Mouse (Mus musculus): ENCODE data around the gene Tpgs1. TPM values are rescaled to one million over a fixed set of nuclear protein-coding genes. Genes with fewer than 3 reads are reported as not detected.
"Not testable (repeated sequence)": the region's sequence is repeated elsewhere in the genome, so short reads cannot be mapped to it uniquely, and the experiment has no call there.

Gene Tpgs1
- polyA plus RNA-seq, 1 experiment from 2014 or later, result 84.1 TPM

DNA sequence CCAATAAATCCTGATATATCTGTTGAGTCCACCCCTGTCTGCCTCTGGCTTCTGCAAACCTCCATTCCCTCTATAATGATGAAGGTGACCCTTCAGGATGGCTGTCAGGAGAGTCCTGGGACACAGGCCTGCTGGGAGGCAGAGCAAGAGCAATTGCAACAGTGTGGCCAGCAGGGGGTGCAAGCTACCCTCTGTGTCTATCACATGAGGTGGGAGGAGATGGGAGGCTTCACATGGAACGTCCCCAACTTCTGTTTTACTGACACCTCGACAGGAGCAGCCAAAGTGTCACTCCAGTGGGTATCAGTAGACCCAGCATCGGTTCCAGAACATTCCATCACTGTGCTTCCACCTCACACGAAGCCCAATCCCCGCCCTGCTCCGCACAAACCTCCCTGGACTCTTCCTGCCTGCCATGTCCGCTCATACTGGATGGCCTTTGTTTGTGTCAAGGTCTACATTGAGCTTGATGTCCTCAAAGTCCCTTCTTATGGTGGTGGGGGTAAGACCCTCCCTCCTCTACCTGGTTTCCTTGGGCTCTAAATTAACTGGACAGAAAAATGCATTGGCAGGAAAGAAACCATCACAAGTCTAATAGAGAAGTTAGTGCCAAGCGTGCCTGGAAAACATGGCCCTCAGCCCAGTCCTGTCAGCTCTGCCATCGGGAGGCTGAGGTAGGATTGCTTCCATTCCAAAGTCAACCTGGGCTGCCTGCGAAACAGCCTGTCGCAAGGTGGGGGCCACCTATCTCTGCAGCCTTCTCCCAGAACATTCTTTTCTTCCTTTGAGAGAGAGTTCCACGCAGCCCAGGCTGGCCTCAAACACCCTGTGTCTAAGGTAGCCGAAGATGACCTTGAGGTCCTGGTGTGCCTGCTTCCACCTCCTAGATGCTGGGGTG lies 26.3 kb downstream of the Tpgs1 start:
- Histone ChIP-seq H3K9me3 (no peaks in the 10 kb centered on the region), H3K4me1 (replicated peaks) (no peaks in the 10 kb centered on the region; the same call in 1 of the 2 replicates), H3K4me3 (replicated peaks) (no peak overlapping the region), H3K27ac (no peak overlapping the region), H3K36me3 (no peaks in the 10 kb centered on the region), H3K27me3 (no peaks in the 10 kb centered on the region), H3K9ac (replicated peaks) (0 out of 2 replicates have a peak overlapping the region, but pooled peaks have one; percentile 5), H3K4me2 (replicated peaks) (no peak overlapping the region)
- WGBS, result 70% methylated on average over 13 of the region's 13 CpGs
- 0 out of 2 replicates have a peak, but pooled peaks have one; percentile 24 for ATAC-seq

DNA sequence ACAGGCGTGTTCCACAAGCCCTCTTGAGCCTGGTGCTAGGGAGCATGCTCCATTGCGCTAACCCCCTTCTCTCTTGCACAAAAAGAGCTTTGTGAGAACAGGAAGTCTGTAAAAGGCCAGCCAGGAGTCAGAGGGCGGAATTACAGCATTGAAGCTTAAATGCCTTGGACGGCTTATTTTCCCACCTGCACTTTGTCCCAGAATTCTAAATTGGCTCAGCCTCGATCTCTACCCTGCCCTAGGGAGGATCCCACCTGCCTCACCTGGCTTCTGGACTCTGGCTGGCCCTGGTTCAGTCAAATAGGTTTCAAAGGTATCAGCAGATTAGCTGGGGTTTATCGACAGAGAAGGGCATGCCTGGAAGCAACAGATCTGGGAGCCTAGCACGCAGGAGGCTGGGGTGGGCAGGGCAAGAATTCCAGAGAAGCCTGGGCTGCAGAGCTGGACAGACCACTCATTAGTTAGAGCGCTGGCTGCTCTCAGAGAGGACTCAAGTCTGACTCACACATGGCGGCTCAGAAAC lies 27.0 kb downstream of the Tpgs1 start:
- H3K9me3 ChIP-seq, result no peaks in the 10 kb centered on the region
- H3K27me3 ChIP-seq, result no peaks in the 10 kb centered on the region
- H3K4me3 ChIP-seq (replicated peaks), result no peak overlapping the region
- H3K36me3 ChIP-seq, result no peaks in the 10 kb centered on the region
- 0 out of 2 replicates have a peak overlapping the region, but pooled peaks have one; percentile 5 for H3K9ac ChIP-seq (replicated peaks)
- H3K4me1 ChIP-seq (replicated peaks), result no peaks in the 10 kb centered on the region; the same call in 1 of the 2 replicates
- no peak overlapping the region for H3K4me2 ChIP-seq (replicated peaks)
- H3K27ac ChIP-seq, result no peak overlapping the region
- 82% methylated on average over 9 of the region's 9 CpGs for WGBS
- ATAC-seq, result no peak

DNA sequence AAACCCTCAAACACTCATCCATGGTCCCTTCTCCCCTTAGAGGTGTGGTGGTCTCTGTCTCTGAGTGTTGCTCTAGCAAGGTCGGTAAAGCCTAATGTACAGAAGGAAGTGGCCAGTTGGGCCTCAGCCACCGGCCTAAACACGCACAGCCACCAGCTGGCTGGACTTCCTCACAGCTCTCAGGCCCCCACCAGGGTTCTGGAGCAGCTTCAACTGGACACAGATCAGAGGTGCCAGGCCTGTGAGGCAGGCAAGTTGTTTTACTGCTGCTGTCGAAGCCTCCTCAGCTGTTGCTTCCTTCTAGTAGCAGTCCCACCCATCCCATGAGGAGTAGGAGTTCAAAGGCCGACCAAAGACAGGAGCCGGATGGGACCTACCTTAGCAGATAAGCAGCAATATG lies 28.7 kb downstream of the Tpgs1 start:
- H3K36me3 ChIP-seq, result no peaks in the 10 kb centered on the region
- no peak overlapping the region for H3K9ac ChIP-seq (replicated peaks)
- ATAC-seq, result no peak
- H3K4me2 ChIP-seq (replicated peaks), result no peak overlapping the region
- 80% methylated on average over 6 of the region's 6 CpGs for WGBS
- H3K4me1 ChIP-seq (replicated peaks), result no peaks in the 10 kb centered on the region; the same call in 1 of the 2 replicates
- H3K27me3 ChIP-seq, result no peaks in the 10 kb centered on the region
- no peak overlapping the region for H3K4me3 ChIP-seq (replicated peaks)
- no peak overlapping the region for H3K27ac ChIP-seq
- H3K9me3 ChIP-seq, result no peaks in the 10 kb centered on the region

DNA sequence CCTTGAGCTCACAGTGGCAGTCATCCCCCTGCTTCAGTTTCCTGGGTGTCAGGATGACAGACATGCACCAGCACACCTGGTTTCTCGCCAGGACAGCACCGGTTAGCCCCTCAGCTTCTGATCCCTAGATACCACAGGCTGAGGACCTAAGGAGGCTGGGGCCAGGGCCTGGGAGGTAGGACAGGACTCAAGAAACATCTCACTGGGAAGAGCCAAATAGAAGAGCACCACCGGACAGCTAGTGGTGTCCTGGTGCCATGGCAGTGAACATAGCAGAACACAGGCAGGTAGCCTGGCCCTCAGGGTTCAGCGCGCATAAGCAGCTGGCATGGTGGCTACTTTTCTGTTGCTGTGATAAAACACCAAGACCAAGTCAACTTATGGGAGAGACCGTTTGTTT lies 29.3 kb downstream of the Tpgs1 start:
- H3K9me3 ChIP-seq, result no peaks in the 10 kb centered on the region
- H3K4me2 ChIP-seq (replicated peaks), result no peak overlapping the region
- 93% methylated on average over 6 of the region's 6 CpGs for WGBS
- H3K9ac ChIP-seq (replicated peaks), result no peak overlapping the region
- H3K4me1 ChIP-seq (replicated peaks), result no peaks in the 10 kb centered on the region; the same call in 1 of the 2 replicates
- no peaks in the 10 kb centered on the region for H3K36me3 ChIP-seq
- H3K4me3 ChIP-seq (replicated peaks), result no peak overlapping the region
- no peak for ATAC-seq
- H3K27me3 ChIP-seq, result no peaks in the 10 kb centered on the region
- H3K27ac ChIP-seq, result no peak overlapping the region

DNA sequence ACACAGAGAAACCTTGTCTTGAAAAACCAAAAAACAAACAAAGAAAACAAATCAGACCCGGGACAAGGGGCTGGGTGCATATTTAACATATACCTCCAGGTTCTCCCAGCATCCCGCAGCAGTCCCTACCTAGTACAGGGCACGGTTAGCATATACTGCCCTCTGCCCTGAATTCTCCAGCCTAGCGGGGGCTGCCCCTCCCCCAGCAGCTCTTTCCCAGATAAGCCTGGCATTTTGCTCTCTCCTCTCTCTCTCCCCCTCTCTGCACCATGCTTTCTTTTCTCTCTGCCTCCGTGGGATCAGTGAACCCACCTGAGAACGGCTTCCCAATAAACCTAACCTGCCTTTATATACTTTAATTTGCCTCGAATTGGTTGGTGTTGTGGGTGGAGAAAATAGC lies 31.5 kb downstream of the Tpgs1 start:
- H3K4me2 ChIP-seq (replicated peaks), result no peak overlapping the region
- no peak for ATAC-seq
- no peak overlapping the region for H3K9ac ChIP-seq (replicated peaks)
- H3K27ac ChIP-seq, result 0 out of 2 replicates have a peak overlapping the region, but pooled peaks have one; percentile 2
- peaks cover 9% of the 10 kb centered on the region for H3K4me1 ChIP-seq (replicated peaks)
- H3K36me3 ChIP-seq, result no peaks in the 10 kb centered on the region
- H3K4me3 ChIP-seq (replicated peaks), result no peak overlapping the region
- 45% methylated on average over 7 of the region's 7 CpGs for WGBS
- H3K27me3 ChIP-seq, result no peaks in the 10 kb centered on the region
- no peaks in the 10 kb centered on the region for H3K9me3 ChIP-seq

DNA sequence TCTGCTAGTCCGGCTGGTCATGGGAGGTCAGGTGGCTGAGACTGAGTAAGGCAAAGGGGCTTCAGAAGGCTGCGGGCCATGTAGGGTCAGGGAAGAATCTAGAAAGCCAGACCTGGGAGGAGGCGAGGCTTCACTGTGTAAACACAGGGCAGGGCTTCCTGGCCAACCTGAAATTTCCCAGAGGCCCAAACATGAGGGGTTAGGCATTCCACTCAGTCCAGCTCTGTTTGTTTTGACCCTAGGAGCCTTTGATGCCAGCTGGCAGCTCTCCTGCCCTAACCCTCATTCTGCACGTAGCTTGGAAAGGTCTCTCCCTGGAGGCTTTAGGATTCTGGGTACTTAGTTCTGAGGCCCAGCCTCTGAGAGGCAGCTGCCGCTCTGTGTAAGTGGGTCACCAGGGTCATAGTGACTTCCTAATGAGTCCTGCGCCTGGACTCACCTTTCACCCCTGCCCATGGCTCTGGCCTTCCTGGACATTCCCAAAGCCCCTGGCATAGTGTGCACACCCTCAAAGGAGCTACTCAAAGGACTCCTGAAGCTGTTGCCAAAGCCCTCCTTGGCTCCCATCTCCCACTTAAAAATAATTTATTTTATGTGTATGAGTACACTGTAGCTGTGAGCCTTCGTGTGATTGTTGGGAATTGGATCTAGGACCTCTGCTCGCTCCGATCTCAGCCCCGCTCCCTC lies 32.4 kb downstream of the Tpgs1 start:
- Histone ChIP-seq H3K36me3 (no peaks in the 10 kb centered on the region), H3K4me2 (replicated peaks) (no peak overlapping the region), H3K9ac (replicated peaks) (0 out of 2 replicates have a peak overlapping the region, but pooled peaks have one; percentile 20), H3K9me3 (no peaks in the 10 kb centered on the region), H3K4me3 (replicated peaks) (no peak overlapping the region), H3K27ac (0 out of 2 replicates have a peak overlapping the region, but pooled peaks have one; percentile 2), H3K27me3 (no peaks in the 10 kb centered on the region), H3K4me1 (replicated peaks) (peaks cover 18% of the 10 kb centered on the region)
- WGBS, result 72% methylated on average over 10 of the region's 10 CpGs
- no peak for ATAC-seq

DNA sequence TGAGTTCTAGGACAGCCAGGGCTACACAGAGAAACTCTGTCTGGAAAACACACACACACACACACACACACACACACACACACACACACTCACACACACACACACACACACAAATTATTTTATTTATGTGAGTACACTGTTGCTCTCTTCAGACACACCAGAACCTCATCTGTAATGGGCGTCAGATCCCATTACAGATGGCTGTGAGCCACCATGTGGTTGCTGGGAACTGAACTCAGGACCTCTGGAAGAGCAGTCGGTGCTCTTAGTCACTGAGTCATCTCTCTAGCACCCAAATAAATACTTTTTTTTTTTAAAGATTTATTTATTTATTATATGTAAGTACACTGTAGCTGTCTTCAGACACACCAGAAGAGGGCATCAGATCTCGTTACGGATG lies 33.8 kb downstream of the Tpgs1 start:
- H3K27ac ChIP-seq; H3K4me3 ChIP-seq (replicated peaks); H3K27me3 ChIP-seq; H3K9me3 ChIP-seq; ATAC-seq; H3K9ac ChIP-seq (replicated peaks); H3K36me3 ChIP-seq; H3K4me2 ChIP-seq (replicated peaks): not testable (repeated sequence)
- WGBS, result 89% methylated on average over 4 of the region's 4 CpGs
- H3K4me1 ChIP-seq (replicated peaks), result peaks cover 32% of the 10 kb centered on the region

DNA sequence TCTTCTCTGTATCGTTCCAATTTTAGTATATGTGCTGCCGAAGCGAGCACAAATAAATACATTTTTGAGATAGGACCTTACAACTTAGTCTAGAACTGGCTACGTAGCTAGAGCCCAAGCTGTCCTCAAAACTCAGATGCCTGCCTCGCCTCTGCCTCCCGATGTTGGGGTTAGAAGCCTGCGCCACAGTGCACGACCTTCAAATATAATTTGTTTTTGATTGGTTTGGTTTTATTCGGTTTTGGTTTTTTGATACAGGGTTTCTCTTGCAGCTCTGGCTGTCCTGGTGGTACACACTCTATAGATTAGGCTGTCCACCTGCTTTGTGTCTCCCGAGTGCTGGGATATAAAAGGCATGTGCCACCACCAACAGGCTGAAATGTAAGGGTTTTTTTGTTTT lies 34.4 kb downstream of the Tpgs1 start:
- ATAC-seq, result no peak; the same call in 1 of the 2 replicates
- H3K4me3 ChIP-seq (replicated peaks), result peak overlapping the region; percentile 72
- peak overlapping the region; percentile 98 for H3K4me2 ChIP-seq (replicated peaks)
- H3K4me1 ChIP-seq (replicated peaks), result peaks cover 33% of the 10 kb centered on the region
- no peaks in the 10 kb centered on the region for H3K27me3 ChIP-seq
- H3K36me3 ChIP-seq, result peaks cover 3% of the 10 kb centered on the region
- WGBS, result 73% methylated on average over 10 of the region's 10 CpGs
- H3K27ac ChIP-seq, result peak overlapping the region; percentile 81
- H3K9ac ChIP-seq (replicated peaks), result peak overlapping the region; percentile 36; the same call in 1 of the 2 replicates
- H3K9me3 ChIP-seq, result no peaks in the 10 kb centered on the region

DNA sequence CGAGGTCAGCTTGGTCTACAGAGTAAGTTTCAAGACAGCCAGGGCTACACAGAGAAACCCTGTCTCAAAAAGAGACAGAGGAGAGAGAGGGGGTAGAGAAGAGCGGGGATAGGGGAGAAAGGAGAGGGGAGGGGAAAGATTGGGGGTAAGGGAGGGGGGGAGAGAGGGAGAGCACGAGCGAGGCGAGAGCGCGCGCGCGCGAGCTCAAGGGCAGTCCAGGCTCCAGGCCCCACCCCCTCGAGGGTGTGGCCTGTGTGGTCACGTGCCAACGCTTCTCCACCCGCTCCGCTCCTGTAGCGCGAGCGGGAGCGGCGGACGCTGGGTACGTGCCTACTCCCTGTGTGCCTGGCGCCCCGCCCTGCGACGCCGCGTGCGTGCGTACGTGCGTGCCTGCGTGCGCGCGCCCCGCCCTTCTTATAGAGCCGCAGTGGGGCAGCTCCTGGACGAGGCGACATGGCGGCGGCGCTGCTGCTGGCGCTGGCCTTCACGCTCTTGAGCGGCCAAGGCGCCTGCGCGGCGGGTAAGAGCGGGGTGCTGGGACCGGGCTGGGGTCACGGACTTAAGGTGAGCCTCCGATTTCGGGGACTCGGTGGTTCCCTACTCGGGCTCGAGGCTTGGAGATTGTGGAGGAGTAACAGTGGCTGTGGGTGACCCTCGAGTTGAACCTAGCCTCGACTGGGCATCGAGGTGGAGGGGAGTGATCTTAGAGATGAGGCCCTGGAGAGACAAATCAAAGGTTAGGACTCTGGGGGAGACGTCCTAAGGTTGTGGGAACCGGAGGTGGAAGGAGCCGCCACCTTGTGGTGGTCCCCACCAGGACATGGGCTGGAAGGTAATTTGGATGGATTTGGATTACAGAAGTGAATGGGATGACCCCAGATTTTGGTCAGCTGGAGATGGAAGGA lies 35.1 kb downstream of the Tpgs1 start, which contains the start of gene Bsg:
TSS of gene Bsg (plus strand) at position 427 of the 905 bp plus-strand sequence.
- ATAC-seq, result peak; percentile 97
- Histone ChIP-seq H3K9ac (replicated peaks) (peak within 1 kb of the TSS; percentile 87), H3K36me3 (peaks cover 11% of the 10 kb centered on the region), H3K27ac (peak within 1 kb of the TSS; percentile 81), H3K4me2 (replicated peaks) (peak within 1 kb of the TSS; percentile 98), H3K4me1 (replicated peaks) (peaks cover 35% of the 10 kb centered on the region), H3K4me3 (replicated peaks) (peak within 1 kb of the TSS; percentile 72), H3K9me3 (no peaks in the 10 kb centered on the region), H3K27me3 (no peaks in the 10 kb centered on the region)
- under 1% methylated on average over 63 of the region's 65 CpGs for WGBS

DNA sequence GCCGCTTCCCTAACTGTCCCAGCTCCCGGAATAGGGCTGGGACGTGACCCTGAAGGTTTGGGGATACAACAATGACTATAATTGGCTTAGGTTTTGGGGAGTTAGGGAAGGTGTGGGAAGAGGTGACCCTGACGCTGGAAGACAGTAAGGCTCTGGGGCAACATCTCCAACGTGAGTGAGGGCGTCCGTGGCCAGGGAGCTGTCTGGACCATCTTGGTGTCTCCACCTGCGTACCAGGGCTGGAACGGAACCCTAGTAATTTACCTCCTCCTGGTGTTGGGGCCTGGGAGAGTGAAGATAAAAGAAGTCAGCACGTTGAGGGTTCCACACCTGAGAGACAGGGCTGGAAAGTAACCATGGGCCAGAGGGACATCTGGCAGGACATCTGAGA lies 35.8 kb downstream of the Tpgs1 start:
- Histone ChIP-seq H3K4me1 (replicated peaks) (peaks cover 35% of the 10 kb centered on the region), H3K9me3 (no peaks in the 10 kb centered on the region), H3K36me3 (peaks cover 17% of the 10 kb centered on the region), H3K27ac (peak overlapping the region; percentile 81), H3K27me3 (no peaks in the 10 kb centered on the region), H3K4me3 (replicated peaks) (peak overlapping the region; percentile 72), H3K9ac (replicated peaks) (peak overlapping the region; percentile 87), H3K4me2 (replicated peaks) (peak overlapping the region; percentile 98)
- peak; percentile 1 for ATAC-seq
- WGBS, result 8% methylated on average over 10 of the region's 10 CpGs

DNA sequence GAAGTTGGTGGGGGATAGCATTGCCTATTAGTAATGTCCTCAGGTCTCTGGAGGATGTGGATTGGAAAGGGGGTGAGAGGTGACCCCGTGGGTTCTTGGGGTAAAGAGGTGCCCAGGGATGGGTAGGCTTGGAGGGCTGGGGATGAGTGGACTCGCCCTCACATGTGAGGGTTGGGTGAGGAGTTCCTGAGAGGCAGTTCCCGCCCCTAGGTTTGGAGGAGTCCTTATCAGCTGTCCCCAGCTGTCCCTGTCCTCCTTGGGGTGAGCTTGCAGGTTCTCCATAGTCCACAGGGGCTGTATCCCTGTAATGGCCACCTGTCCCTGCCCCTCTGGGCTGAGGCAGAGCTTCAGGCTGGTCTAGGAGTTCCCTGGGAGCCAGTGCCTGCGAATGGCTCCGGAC lies 36.8 kb downstream of the Tpgs1 start:
- H3K4me2 ChIP-seq (replicated peaks), result peak overlapping the region; percentile 98
- H3K9me3 ChIP-seq, result no peaks in the 10 kb centered on the region
- peak overlapping the region; percentile 87 for H3K9ac ChIP-seq (replicated peaks)
- WGBS, result 80% methylated on average over 5 of the region's 5 CpGs
- ATAC-seq, result no peak
- H3K4me1 ChIP-seq (replicated peaks), result peaks cover 35% of the 10 kb centered on the region
- peaks cover 27% of the 10 kb centered on the region for H3K36me3 ChIP-seq
- H3K4me3 ChIP-seq (replicated peaks), result peak overlapping the region; percentile 72
- no peak overlapping the region for H3K27ac ChIP-seq
- no peaks in the 10 kb centered on the region for H3K27me3 ChIP-seq

All from midbrain, embryonic 13.5 days (tissue).